Mouse (Mus musculus) adrenal gland, adult (tissue): ENCODE results near the gene Lrrc8d.

ENCODE experiments used
- DNase-seq, 2 experiments: peaks; one replicate each; pipeline ENCODE4 v3.0.0; 2022 to 2023; ENCODE audit warnings: low spot score in 1 of 2; ENCODE audit not compliant: inconsistent age in 2 of 2

The Lrrc8d gene

DNA sequence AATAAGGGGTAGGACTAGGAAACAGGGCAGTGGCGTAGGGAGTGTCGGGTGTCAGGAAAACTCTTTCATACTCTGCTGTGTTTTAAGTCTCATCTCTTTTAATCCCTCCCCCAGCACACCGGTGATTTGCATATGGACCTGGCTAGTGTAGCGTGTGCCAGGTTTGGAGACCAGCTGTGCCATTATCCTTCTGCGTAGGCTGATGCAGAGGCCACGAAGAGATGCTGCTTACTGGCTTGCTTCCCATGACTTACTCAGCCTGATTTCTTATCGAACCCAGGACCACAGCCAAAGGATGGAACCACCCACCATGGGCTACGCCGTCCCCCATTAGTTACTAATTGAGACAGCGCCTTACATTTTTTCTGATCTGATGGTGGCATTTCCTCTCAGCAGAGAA is 64.6 kb downstream of the Lrrc8d start:
- DNase-seq: no peak

DNA sequence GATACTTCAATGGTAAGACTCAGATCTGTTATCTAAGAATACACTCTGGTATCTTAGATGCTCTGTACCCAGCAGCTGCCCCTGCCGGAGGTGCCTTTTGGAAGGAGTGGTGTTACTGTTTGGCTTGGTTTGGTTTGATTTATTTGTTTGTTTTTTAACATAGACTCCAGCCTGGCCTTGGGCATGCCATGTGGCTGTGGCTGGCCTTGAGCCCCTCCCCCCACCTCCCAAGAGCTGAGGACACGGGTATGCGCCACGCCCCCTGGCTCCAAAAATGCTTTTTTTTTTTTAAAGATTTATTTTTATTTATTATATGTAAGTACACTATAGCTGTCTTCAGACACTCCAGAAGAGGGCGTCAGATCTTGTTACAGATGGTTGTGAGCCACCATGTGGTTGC is 65.6 kb downstream of the Lrrc8d start:
- peak; percentile 72 to 88 for DNase-seq

DNA sequence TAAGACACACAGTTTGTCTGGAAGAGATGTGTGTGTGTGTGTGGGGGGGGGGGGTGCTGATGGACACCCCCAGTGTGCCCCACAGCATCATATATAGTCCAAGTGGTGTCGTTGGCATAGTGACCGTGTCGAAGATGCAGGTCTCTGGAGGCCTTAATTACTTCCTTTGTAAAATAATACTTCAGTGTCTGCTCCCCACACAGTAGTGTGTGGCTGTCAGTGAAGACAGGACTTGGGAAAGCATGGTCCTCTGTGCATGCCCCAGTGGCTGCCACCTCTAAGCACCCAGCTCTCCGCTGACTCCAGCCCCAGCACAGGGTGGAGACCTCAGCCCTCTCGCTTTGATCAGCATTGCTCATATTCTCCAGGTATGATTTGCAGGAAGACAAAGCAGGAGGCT is 76.6 kb downstream of the Lrrc8d start:
- no peak for DNase-seq

DNA sequence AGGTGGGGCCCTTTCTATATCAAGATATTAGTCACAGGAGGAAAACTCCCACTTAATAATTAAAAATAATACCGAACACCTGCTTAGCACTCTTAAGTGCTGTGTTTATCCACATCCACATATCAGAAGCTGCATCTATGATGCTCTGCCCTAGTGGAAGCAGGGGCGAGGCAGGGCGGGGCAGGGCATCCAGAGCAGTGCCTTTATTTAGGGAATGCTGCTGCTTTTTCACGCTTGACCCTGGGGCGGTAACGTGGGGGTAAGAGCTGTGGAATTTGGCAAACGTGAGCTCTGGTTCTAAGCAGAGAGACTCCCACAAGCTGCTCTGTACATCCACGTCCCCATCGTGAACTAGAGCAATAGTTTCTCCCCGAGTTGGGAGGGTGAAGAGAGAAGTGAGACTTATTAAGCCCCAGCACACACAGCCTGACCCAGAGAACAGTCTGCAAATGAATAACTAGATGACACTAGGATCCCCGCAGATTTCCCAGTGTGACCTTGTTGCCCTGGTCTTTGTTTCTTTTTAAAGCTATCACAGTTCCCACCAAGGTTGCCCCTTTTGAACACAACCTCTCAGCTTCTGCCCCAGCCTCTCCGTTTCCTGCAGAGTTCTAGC is 77.3 kb downstream of the Lrrc8d start:
- no peak for DNase-seq

DNA sequence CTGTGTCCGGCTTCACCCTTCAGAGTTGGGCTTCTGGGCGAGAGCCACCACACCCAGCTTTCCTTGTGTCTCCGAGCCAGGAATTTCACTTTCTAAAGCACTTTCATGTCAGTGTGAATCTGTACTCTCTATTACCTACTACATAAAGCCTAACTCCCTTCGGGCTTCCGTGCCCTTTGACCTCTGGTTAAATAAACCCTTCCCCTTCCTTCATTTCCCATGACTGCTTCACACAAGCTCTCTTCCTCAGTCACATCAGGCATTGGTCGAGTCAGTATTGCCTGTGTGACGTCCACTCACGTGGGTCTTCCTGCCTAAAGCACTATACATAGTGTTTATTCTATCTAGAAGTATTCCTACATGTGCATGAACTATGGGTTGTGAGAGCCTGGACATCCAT is 77.9 kb downstream of the Lrrc8d start:
- no peak for DNase-seq

DNA sequence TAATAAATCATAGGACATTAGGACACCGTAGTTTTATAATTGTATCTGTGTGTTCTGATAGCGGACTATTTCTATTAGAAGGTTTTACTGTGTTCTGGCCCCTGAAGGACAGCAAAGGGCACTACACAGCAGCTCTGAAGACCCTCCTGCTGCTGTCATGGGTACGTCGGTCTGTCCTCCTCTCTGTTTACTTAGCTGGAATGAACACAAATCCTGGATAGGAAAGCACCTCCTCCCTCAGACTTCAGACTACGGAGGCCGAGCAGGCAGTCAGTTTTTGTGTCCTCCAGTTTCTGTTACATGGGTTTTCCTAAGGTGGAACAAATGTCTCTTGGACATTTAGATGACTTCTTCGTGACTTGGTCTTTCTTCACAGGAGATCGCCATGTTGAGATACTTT is 78.4 kb downstream of the Lrrc8d start:
- DNase-seq: no peak

DNA sequence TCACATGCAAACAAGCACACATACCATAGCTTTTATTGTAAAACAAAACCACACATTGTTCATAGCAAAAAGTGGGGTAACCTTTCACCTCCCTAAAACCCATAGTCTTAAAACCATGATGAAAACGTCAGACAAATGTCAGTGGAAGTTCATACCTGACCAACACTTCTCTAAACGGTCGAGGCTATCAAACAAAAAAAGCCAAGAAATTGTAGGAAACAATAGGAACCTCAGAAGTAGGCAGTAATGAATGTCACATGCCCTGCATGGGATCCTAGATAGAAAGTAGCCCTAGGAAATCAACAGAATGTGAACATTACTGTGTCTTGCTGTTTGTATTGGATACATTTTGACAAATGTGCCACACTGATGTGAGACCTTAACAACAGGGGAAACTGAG is 79.0 kb downstream of the Lrrc8d start:
- no peak for DNase-seq

DNA sequence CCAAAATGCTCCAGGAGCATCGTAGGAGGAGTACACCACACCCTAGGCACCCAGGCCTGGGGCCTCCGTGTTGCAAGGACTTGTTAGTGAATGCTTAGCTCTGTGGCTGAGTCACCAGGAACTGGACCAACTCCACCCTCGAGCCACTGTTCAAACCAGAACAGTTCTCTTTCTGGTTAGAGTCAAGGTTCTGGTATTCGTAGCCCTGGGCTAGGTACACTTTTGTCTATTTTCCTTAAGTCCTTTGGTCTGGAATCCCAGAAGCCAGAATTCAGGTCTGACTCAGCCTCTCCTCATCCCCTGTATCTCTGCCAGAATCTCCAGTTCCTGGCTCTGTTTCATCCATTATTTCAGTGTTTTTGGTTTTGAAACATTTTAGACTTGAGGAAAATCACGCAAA is 79.6 kb downstream of the Lrrc8d start:
- peak; percentile 56 to 82 for DNase-seq

DNA sequence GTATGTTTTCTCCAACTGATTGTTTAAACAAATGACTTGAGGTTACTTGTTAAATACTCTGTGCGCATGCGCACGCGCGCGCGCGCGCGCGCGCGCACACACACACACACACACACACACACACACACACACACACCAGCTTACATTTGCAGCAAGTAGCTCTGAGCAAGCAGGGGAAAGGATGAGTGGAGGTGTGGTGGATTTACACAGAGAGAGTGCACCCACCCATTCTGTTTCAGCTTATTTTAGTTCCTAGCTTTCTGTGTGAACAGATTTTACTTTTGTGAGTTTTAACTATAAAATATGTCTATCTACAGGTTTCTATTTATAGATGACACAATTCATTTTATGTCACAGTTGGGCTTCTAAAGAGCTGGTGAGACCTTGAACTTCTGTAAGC is 84.1 kb downstream of the Lrrc8d start:
- DNase-seq: no peak

DNA sequence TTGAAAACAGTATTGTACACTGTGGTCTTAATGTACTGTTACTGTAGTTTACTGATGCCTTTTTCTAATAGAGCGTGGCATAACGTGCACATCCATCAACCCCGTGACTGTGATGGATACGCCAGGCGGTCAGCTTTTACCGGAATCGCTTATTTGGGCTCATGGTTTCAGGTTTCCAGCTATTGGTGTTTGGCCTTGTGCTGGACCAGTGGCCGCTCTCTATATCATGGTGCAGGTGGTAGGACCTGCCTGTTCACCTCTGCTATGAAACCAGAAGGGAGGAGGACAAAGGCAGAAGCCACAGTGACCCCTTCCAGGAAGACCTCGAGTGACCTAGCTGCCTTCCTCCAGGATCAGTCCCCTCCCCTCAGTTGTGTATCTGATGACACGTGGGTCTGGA is 85.0 kb downstream of the Lrrc8d start:
- no peak for DNase-seq

DNA sequence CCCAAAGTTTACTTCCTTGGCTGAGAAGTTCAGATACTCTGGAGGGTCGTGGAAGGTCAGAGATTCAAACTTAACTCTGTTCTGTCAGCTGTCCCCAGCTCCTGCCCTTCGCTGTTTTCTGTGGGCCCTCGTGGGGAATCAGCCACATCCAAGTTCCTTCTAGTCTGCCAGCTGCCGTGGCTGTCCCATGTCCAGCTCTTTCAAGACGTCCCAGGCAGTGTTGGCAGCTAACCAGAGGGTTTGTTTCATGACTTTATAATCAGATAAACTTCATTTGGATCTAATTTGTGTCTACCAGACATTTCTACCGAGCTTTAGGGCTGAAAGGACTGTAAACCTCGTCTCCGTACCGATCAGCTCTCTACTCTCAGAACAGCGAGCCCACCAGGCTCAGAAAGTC is 87.8 kb downstream of the Lrrc8d start:
- peak in 1 of 2 experiments; percentile 62 for DNase-seq

DNA sequence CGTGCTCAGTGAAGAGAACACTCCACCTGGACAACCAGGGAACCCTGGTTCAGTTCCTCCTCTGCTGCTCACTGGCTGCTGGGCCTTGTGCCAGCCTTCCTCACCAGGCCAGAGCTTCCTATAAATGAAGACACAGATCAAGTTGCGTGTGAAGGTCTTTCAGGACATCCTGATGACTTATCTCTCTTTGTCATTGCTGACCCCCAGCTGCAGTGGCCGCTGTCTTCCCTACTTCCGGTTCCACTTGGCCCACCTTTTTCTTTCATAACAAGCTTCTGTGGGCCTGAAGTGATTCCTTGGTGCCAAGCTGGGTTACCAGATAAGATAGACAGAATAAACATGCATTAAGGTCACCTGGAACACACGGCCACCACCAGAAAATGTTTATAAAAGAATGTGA is 90.0 kb downstream of the Lrrc8d start:
- peak; percentile 44 to 75 for DNase-seq

DNA sequence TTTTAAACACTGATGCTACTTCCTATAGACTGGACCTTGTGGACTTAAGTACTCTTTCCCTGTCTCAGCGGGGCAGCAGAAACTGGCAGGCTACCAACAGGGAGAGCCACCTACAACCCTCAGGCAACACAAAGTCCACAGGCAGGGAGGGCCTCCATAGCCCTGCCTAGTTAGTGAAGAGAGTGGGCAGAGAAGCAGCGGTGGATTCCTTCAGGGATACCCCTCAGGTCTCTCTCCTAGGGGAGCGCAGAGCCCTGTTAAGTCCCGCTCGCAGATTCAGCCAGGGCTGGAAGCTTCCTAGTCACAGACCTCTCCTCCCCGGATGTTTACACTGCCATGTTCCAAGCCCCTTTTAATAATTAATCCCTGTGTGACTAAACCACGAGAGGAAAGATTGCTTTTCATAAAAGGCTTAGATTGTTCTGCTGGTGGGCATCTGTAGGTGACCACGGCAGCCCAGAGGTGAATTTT is 92.6 kb downstream of the Lrrc8d start:
- peak in 1 of 2 experiments; percentile 63 for DNase-seq

DNA sequence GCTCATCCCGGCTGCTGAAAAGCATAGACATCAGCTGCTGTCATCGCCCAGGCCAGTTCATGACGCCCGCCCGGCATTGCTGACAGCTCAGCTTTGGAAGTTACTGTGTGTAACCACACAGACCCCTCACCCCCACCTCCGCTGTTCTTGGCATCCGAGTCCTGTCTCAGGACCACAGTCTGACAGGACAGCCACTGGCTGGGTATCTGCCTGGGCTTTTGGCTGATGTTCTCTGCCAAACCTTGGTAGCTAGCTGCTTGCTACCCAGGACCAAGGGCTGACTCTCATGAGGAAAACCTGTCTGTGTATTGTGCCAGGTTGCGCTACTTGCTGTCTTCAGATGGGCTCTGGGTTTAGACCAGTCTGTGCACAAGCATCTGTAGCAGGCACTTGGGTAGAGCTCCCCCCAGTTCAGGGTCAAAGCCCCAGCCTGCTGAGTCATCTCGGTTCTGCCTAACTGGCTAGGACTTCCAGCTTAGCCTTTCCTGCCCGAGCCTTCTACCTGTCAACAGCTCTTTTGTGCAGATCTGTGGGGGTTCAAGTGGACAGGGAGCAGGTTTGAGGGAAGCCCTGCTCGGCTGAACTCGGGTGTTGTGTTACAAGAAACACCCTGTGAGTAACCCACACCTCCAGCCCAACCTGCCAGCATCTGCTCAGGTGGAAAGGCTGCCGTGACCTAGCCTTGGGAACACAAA is 93.2 kb downstream of the Lrrc8d start:
- DNase-seq: peak; percentile 84 to 92

DNA sequence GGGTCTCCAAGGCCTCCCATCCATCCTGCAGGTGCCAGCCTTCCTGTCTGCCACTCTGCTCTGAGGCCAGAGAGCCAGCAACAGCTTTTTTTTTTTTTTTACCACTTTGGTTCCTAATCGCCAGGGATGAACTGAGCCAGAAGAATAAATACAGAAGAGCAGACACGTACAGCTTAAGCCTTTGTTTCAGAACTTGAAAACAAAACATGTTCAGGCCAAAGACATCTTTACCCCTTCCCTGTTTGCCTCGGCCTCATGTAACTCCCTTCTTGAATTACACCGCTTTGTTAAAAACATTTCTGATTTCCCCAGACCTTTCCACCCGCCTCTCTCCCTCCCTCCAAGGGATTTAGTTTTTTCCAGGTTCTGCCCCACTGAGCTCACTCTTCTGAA is 93.8 kb downstream of the Lrrc8d start:
- no peak for DNase-seq

DNA sequence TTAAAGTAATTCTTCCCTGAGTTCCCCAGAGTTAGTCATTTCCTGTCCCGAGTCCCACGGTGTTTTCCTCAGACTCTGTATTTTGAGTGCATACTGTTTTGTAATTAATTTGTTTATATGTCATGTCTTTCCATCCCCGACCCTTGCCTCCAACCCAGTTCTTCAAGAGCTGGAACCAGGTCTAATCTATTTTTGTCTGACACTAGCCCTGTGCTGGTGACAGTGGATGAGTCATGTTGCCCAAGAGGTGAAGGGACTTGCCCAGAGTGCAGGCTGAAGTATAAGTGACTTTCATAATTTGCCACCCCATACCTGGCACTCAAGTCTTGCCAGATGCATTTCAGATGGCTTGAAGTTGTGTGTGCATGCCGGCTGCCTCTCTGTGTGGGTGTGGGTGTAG is 98.7 kb downstream of the Lrrc8d start:
- DNase-seq: peak in 1 of 2 experiments; percentile 66

DNA sequence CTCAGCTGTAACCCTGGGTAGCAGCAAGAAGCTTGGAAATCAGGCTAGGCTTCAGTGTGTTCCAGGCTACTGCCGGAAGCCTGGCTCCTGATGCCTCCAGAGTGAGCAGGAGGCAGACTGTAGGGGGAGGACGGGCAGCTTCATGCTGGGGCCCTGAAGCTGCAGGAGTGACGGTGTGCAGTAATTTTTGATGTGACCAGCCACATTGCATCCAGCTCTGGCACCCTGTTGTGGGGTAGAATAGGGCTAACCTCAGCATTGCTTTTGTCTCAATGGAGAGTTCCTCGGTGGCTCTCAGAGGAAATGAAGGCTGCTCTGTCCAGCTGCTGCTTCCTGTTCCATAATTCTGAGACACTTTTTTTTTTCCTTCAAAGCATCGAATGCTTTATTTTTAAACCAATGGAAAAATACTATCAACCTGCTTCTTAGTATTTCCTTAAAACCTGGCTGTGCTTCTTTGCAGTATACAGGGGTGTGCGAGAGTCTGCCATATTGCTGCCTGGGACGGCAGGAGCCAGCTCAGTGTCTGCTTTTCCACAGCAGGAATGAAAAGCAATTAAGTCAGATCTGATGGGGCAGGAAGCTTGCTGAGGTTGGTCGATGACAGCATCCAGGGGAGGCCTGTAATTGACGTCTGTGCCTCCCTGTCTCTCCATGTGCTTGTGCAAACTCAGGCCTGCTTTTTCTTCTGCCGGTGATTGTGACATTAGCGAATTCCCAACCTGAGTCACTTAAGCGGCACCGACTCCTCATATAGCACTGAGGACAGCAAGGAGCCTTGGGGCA is 100.3 kb downstream of the Lrrc8d start:
- DNase-seq: peak in 1 of 2 experiments; percentile 73

DNA sequence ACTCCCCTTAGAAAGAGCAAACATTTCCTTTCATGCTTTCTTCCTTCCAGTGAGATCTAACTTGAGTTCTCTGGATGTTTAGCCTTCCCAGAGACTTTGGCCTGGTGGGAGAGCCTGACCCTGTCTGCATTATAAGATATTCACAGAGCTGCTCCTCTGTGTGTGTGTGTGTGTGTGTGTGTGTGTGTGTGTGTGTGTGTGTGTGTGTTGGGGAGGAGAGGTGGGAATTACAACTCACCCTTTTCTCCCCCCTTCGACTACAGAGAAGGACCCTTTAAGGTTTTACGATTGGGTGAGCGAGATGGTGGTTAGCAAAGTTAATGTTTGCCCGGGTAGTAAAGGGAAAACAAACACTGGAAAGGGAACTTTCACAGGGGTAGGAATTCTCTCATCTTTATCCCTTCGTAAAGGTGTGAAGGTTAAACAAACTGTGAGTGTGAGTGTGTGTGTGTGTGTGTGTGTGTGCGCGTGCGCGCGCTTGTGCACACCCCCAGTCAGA is 101.3 kb downstream of the Lrrc8d start:
- no peak for DNase-seq

DNA sequence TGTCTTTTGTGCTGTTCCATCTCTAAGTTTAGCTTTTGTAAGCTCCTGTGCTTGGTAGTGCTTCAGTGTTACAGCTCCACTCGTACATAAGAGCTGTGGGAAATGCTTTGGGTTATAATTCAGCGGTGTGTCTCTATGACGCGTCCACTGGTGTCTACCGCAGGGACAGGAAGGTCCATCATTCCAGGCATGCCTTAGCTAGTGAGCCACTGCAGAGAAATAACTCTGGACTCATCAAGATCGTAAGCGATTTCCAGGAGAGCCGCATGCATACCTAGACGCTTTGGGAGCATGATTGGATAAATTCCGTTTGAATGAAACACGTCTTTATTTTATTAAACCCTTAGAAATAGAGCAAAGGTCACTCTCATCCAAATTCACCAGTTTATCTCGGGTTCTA is 106.2 kb downstream of the Lrrc8d start:
- no peak for DNase-seq

DNA sequence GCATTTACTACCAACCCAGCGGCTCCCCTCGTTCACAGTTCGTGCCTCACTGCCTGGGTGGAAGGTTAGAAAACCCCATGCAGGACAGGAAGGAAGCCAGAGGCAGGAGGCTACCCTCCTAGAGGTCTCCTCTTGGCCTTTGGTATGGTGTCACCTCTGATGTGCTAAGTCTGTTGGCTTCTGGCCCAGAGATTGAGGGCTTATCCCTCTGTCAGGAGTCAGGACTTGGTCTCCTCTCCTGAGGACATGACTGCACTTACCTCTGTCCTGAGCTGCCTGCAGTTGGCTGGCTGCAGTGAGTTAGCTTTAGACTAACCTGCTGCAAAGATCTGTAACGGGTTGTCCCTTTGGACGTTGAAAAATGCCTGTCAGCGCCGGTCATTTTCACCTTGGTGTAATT is 107.7 kb downstream of the Lrrc8d start:
- peak in 1 of 2 experiments; percentile 68 for DNase-seq

DNA sequence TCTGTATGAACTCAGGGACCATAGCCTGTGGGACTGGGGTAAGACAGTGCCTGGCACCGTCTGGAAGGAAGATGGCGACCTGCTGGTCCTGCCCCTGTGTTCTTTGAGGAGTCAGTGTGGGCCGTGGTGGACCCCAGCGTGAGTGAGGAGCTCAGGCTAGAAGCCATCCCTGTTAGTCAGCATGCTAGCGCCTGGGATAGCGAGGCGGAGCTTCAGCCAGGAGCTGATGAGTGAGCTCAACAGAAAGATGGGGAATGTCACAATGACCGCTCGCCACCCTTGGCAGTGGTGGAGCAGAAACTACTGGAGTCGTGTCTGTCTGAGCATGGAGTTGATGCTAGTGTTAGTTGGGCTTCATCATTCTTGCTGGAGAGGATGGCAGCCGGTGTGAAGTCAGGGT is 109.3 kb downstream of the Lrrc8d start:
- peak in 1 of 2 experiments; percentile 54 for DNase-seq

DNA sequence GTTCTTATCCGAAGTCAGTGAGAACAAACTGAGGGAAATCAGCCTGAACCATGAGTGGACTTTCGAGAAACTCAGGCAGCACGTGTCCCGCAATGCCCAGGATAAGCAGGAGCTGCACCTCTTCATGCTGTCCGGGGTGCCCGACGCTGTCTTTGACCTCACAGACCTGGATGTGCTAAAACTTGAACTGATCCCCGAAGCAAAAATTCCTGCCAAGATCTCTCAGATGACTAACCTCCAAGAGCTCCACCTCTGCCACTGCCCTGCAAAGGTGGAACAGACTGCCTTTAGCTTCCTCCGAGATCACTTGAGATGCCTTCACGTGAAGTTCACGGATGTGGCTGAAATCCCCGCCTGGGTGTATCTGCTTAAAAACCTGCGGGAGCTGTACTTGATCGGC is 113.3 kb downstream of the Lrrc8d start:
- no peak for DNase-seq
